Mouse (Mus musculus): ENCODE data around the gene Pitpnc1. TPM values are rescaled to one million over a fixed set of nuclear protein-coding genes. Genes with fewer than 3 reads are reported as not detected.

Gene Pitpnc1
- polyA plus RNA-seq, 1 experiment from 2014 or later = 5.0 TPM

DNA sequence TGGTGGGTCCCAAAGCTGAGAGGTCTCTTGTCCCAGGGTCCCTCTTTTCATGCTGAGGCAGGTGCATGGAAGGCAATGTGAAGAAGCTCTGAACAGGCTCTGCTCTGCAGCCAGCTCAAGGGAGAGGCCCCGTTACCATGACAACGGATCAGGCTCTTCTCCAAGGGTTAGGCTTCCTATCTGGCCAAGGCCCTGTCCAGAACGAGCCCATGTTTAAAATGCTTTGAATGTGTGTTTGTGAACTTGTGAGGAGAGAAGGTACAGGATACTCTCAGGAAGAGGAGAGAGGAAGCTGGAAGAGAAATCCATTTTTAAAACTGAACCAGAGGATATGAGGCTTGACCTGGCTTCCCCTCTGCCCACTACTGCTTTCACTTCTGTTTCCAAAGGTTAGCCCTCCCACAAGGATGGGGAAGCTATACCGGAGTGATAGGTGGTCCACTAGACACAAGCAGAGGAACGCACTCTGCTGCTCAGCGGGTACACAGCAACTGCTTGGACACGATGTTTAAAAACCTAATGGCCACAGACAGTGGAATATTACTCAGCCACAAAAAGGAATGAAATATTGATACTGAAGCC, 131.2 kb downstream of the Pitpnc1 start:
- ATAC-seq (ENCODE audit: low FRiP score, low TSS enrichment) = no peak
- no peaks in the 10 kb centered on the region for H3K36me3 ChIP-seq (ENCODE audit: control insufficient read depth, insufficient read depth, low read length)
- no peak overlapping the region for H3K27ac ChIP-seq (replicated peaks)
- H3K4me2 ChIP-seq (replicated peaks; ENCODE audit: low read depth) = no peak overlapping the region
- H3K9me3 ChIP-seq (ENCODE audit: control insufficient read depth, low read length) = no peaks in the 10 kb centered on the region
- no peak for TF ChIP-seq CTCF (IDR thresholded peaks at IDR 0.05; ENCODE audit: low read depth)
- no peak for TF ChIP-seq EP300 (optimal IDR thresholded peaks at IDR 0.05)
- WGBS = 81% methylated on average over 7 of the region's 7 CpGs
- no peak overlapping the region for H3K4me3 ChIP-seq (ENCODE audit: low read depth, low read length)
- no peaks in the 10 kb centered on the region for H3K27me3 ChIP-seq (ENCODE audit: control insufficient read depth, insufficient read depth, low read length)
- DNase-seq (ENCODE audit: low spot score) = no peak
- no peak overlapping the region for H3K9ac ChIP-seq (ENCODE audit: low read length)
- 0 out of 2 replicates have a peak, but pooled peaks cover 4% of the 10 kb centered on the region for H3K4me1 ChIP-seq (replicated peaks; ENCODE audit: control insufficient read depth, insufficient read depth)

DNA sequence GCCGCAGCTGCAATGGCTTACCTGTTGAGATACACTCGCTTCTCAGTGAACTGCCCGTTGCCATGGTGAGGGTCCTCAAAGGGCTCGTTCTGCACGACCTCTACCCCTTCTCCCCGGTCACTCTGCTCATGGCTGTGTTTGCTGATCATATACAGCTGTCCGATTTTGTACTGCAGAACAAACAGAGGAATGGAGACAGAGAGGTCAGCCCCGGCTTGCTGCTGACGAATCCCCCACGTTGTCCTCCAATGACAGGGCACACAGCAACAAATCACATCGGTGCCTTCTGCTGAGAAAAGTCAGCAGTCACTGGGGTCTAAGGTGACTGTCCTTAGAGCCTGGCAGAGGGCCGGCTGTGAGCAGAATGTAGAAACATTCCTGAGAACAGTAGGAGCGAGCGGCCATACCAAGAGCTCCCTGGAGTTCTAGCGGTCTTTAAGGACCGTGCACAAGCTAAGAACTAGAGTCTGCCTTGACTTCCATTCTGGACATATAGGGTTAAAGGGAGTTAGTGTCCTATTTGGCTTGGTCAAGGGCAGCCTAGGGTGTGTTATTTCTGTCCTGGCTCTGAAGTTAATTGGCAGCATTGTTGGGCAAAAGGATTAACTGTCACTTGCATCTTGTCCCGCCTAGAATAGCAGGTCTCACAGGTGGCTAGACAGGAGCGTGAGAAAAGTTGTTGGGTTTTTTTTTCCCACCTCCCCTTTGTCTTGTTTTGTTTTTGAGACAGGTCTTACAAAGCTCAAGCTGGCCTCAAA, 132.9 kb downstream of the Pitpnc1 start:
- TF ChIP-seq CTCF (IDR thresholded peaks at IDR 0.05; ENCODE audit: low read depth) (no peak), EP300 (optimal IDR thresholded peaks at IDR 0.05) (no peak)
- 36% methylated on average over 18 of the region's 18 CpGs for WGBS
- H3K4me2 ChIP-seq (replicated peaks; ENCODE audit: low read depth) = peak overlapping the region; percentile 27
- no peak overlapping the region for H3K4me3 ChIP-seq (ENCODE audit: low read depth, low read length)
- DNase-seq (ENCODE audit: low spot score) = no peak
- H3K9ac ChIP-seq (ENCODE audit: low read length) = no peak overlapping the region
- no peaks in the 10 kb centered on the region for H3K27me3 ChIP-seq (ENCODE audit: control insufficient read depth, insufficient read depth, low read length)
- H3K36me3 ChIP-seq (ENCODE audit: control insufficient read depth, insufficient read depth, low read length) = no peaks in the 10 kb centered on the region
- H3K9me3 ChIP-seq (ENCODE audit: control insufficient read depth, low read length) = no peaks in the 10 kb centered on the region
- 0 out of 2 replicates have a peak, but pooled peaks cover 4% of the 10 kb centered on the region for H3K4me1 ChIP-seq (replicated peaks; ENCODE audit: control insufficient read depth, insufficient read depth)
- H3K27ac ChIP-seq (replicated peaks) = no peak overlapping the region
- ATAC-seq (ENCODE audit: low FRiP score, low TSS enrichment) = no peak

DNA sequence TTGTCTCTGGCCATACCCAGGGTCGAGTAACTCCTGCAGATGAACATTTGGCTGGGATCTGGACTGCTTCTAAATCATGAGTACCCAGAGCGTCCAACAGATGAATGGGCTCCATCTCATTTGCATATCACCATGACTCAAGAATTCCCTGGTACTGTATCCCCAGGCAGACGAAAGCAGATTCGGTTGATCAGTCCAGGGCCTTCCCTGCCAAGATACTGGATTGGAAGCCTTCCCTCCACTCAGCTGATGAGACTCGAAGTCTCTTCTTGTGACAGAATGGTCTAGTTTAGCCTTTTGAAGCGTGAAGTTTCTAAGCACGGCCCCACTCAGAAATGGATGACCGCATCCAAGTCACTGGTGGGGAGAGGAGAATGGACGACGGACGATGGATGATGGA, 134.7 kb downstream of the Pitpnc1 start:
- H3K36me3 ChIP-seq (ENCODE audit: control insufficient read depth, insufficient read depth, low read length) = no peaks in the 10 kb centered on the region
- no peak overlapping the region for H3K4me2 ChIP-seq (replicated peaks; ENCODE audit: low read depth)
- no peaks in the 10 kb centered on the region for H3K9me3 ChIP-seq (ENCODE audit: control insufficient read depth, low read length)
- H3K27ac ChIP-seq (replicated peaks) = 0 out of 2 replicates have a peak overlapping the region, but pooled peaks have one; percentile 45
- H3K4me3 ChIP-seq (ENCODE audit: low read depth, low read length) = no peak overlapping the region
- no peaks in the 10 kb centered on the region for H3K27me3 ChIP-seq (ENCODE audit: control insufficient read depth, insufficient read depth, low read length)
- DNase-seq (ENCODE audit: low spot score) (no peak), ATAC-seq (ENCODE audit: low FRiP score, low TSS enrichment) (no peak)
- no peak overlapping the region for H3K9ac ChIP-seq (ENCODE audit: low read length)
- H3K4me1 ChIP-seq (replicated peaks; ENCODE audit: control insufficient read depth, insufficient read depth) = 0 out of 2 replicates have a peak, but pooled peaks cover 2% of the 10 kb centered on the region
- TF ChIP-seq CTCF (IDR thresholded peaks at IDR 0.05; ENCODE audit: low read depth) = no peak
- TF ChIP-seq EP300 (optimal IDR thresholded peaks at IDR 0.05) = no peak
- 77% methylated on average over 11 of the region's 11 CpGs for WGBS

DNA sequence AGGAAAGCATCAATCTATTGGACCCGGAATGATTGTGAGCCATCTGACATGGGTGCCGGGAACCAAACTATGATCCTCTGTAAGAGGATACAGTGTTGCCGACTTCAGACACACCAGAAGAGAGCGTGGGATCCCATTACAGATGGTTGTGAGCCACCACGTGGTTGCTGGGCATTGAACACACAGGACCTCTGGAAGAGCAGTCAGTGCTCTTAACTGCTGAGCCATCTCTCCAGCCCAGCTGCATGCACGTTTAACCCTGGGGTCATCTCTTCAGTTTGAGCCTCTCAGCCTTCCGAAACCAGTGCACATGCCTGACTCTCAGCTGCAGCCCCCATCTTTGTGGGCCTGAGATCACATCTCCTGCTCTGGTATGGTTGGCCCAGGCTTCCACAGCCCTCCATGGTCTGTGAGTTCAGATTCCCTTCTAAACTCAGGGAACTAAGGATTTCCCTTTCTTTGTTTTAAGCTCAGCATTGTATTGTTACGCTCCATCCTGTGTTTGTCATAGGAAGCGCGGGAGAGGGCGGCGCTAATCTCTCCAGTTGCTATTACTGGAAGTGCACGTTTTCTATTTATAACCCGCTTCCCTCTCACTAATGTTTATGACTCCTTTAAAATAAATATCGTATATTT, 135.5 kb downstream of the Pitpnc1 start:
- H3K4me2 ChIP-seq (replicated peaks; ENCODE audit: low read depth) = no peak overlapping the region
- no peak for ATAC-seq (ENCODE audit: low FRiP score, low TSS enrichment)

GRCm38 (mm10) chr11:107332905-107333304, 137.6 kb downstream of the Pitpnc1 start:
- H3K27ac ChIP-seq (replicated peaks) = no peak overlapping the region
- no peaks in the 10 kb centered on the region for H3K9me3 ChIP-seq (ENCODE audit: control insufficient read depth, low read length)
- no peak for DNase-seq (ENCODE audit: low spot score)
- H3K4me3 ChIP-seq (ENCODE audit: low read depth, low read length) = no peak overlapping the region
- H3K36me3 ChIP-seq (ENCODE audit: control insufficient read depth, insufficient read depth, low read length) = no peaks in the 10 kb centered on the region; the same call in 1 of the 2 replicates
- peak; percentile 52 for TF ChIP-seq CTCF (IDR thresholded peaks at IDR 0.05; ENCODE audit: low read depth)
- TF ChIP-seq EP300 (optimal IDR thresholded peaks at IDR 0.05) = no peak
- no peaks in the 10 kb centered on the region for H3K4me1 ChIP-seq (replicated peaks; ENCODE audit: control insufficient read depth, insufficient read depth)
- H3K9ac ChIP-seq (ENCODE audit: low read length) = no peak overlapping the region
- H3K4me2 ChIP-seq (replicated peaks; ENCODE audit: low read depth) = no peak overlapping the region
- ATAC-seq (ENCODE audit: low FRiP score, low TSS enrichment) = no peak
- H3K27me3 ChIP-seq (ENCODE audit: control insufficient read depth, insufficient read depth, low read length) = no peaks in the 10 kb centered on the region
- 99% methylated on average over 3 of the region's 3 CpGs for WGBS

More for the DNA sequence above, 135.5 kb downstream of the Pitpnc1 start:
- Histone ChIP-seq H3K4me1 (replicated peaks; ENCODE audit: control insufficient read depth, insufficient read depth) (0 out of 2 replicates have a peak, but pooled peaks cover 2% of the 10 kb centered on the region), H3K9ac (ENCODE audit: low read length) (no peak overlapping the region), H3K9me3 (ENCODE audit: control insufficient read depth, low read length) (no peaks in the 10 kb centered on the region), H3K36me3 (ENCODE audit: control insufficient read depth, insufficient read depth, low read length) (no peaks in the 10 kb centered on the region), H3K27ac (replicated peaks) (peak overlapping the region; percentile 56; the same call in 1 of the 2 replicates), H3K4me3 (ENCODE audit: low read depth, low read length) (no peak overlapping the region), H3K27me3 (ENCODE audit: control insufficient read depth, insufficient read depth, low read length) (no peaks in the 10 kb centered on the region)
- DNase-seq (ENCODE audit: low spot score) = no peak
- WGBS = 50% methylated on average over 15 of the region's 15 CpGs
- no peak for TF ChIP-seq CTCF (IDR thresholded peaks at IDR 0.05; ENCODE audit: low read depth)
- no peak for TF ChIP-seq EP300 (optimal IDR thresholded peaks at IDR 0.05)

Data from stomach, postnatal 0 days (tissue).